Mouse (Mus musculus) testis, adult 2 months (tissue): ENCODE results near the gene Cd59b.

ENCODE experiments used
- CTCF ChIP-seq: fragments of 200-500 bp; IDR thresholded peaks from 2 replicates; pipeline ENCODE4 v1.5.1; 2012; ENCODE audit warnings: low read depth, mild to moderate bottlenecking, inconsistent platforms, low read length, moderate library complexity; ENCODE audit not compliant: control insufficient read depth, insufficient read depth, insufficient replicate concordance
- POLR2A ChIP-seq: fragments of 200-500 bp; IDR thresholded peaks from 2 replicates; pipeline ENCODE4 v1.6.1; 2012; ENCODE audit warnings: low read depth, mild to moderate bottlenecking, inconsistent platforms, low read length, moderate library complexity; ENCODE audit not compliant: control insufficient read depth

DNA sequence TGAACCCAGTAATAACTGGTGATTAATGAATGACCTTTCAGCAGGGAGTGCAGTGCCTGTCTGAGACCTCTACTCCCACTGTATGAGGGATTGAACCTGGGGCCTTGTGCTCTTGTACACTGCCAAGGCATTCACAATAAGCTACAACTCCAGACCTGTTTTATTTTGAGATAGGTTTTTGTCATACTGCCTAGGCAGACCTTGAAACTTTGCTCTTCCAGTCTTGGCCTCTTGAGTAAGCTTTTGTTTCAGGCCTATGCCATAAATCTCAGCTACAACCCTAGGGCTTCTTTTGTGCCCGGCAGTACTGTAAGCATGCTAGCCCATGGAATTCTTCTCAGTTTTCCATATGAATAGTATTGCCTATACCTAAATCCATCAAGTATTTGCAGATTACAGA lies 49.4 kb downstream of the Cd59b start:
- TF ChIP-seq CTCF: no peak
- no peak for TF ChIP-seq POLR2A
